Mouse (Mus musculus) activated CD4-positive, CD25-positive, alpha-beta regulatory T cell, adult 4 months (primary cell): ENCODE results near the gene Stxbp6. TPM values are rescaled to one million over a fixed set of nuclear protein-coding genes. Genes with fewer than 3 reads are reported as not detected.
"Not testable (repeated sequence)": the region's sequence is repeated elsewhere in the genome, so short reads cannot be mapped to it uniquely, and the experiment has no call there.

Source experiments
- ATAC-seq: one replicate; pipeline ENCODE4 v1.8.0; 2017
- polyA plus RNA-seq, 2 experiments: library from polyadenylated mRNA; unstranded; fragments of 100-300 nt; shearing (Covaris generic); gene quantifications; one replicate each; pipeline ENCODE4 v1.2.1; 2017

Stxbp6 gene
- not detected for polyA plus RNA-seq

DNA sequence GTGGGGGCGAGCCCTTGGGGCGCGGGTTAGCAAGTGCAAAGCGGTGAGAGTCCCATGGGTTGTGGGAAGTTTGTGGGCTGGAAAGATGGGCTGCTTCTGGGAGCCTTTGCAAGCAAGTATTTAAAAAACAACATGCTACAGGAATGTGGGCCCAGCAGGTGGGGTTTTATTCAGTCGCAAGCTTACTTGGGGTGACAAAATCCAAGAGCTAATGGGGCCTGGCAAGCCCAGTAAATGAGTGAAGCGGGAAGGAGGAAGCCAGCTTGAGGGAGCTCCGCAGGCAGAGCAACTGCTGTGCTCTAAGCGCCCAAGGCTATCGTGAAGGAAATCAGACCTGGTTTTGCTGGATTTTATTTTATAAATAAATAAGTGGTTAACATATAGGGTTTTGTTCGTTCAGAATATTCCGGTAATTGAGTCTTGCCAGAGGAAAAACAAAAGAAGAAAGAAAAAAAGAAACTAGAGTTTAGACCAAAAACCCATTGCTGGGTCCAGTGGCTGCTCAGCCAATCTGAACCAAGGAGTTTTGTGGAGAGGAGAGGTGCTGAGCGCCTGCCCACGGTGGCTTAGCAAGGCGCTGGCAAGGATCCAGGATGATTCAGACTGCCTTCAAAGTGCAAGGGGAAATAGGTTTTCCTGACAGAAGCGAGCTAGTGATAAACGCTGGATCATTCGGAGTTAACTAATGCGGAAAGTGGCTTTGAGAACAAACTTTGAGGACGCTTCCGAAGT is at the start of gene Stxbp6:
Gene Stxbp6, minus strand, starts transcription at position 99 of the 732 bp plus-strand sequence.
- ATAC-seq = no peak

- ATAC-seq = not testable (repeated sequence)
Observed at GRCm38 (mm10) chr12:45102954-45103353, 28.4 kb upstream of the Stxbp6 start.

DNA sequence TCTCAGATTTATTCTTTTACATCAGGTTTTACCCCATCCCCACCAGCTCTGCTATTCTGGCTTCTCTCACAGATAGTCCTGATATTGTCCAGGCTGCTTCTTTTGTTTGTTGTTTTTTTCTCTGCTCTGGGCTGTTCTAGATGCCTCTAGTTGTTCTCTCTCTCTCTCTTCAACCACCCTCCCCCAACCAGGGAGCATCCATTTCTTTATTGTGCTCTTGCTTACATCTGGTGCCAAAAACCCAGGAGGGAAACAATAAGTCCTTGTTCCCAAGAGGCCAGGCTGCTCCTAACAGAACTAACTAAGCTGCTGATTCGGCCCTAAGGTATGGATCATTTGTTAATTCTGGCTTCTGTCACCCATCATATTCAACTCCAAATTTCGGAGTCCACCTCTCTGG is 19.2 kb upstream of the Stxbp6 start:
- no peak for ATAC-seq

- no peak for ATAC-seq
Observed at GRCm38 (mm10) chr12:45092444-45092843, 17.9 kb upstream of the Stxbp6 start.

DNA sequence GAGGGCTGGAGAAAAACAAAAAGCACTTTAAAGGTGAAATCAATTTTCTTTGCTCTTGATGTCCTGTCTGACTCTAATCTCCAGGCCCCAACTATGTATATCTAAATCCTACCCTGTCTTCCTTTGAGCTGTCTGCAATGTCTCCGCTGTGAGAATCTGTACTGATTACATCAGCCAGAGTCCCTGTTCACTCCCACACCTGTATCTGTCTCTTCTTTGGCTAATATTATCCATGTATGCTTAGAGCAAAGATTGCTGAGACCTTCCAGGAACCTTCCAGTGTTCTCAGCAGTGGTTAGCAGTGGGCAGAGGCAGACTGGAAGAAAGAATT is 8.6 kb upstream of the Stxbp6 start:
- ATAC-seq = no peak

DNA sequence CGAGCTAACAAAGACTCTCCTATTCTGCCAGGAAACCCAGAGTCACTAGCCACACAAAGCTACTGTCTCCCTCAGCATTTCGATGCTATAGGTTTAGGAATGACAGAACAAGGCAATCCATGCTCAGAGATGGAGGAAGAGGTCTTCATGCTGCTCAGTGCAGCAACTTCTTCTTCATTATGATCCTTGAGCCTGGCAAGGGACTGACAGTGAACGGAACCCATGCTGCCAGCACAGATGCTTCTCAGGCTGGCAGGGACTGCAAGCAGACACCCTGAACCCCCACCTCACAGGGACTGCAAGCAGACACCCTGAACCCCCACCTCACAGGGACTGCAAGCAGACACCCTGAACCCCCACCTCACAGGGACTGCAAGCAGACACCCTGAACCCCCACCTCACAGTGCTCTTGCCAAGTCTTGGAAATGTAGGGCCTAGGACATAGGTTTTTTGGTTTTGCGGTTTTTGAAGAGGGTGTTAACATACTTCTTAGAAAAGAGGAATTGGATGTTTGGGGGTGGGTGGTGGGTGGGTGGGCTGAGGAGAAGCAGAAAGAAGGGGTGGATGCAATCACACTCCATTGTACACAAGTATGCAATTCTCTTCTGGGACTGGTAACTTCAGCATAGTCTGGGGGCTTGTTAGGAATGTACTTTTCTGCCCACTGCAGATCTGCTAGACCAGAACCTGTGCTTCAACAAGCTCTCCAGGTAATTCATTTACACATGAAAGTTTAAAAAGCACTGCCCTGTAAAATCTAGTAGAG is 8.1 kb upstream of the Stxbp6 start:
- ATAC-seq = no peak

DNA sequence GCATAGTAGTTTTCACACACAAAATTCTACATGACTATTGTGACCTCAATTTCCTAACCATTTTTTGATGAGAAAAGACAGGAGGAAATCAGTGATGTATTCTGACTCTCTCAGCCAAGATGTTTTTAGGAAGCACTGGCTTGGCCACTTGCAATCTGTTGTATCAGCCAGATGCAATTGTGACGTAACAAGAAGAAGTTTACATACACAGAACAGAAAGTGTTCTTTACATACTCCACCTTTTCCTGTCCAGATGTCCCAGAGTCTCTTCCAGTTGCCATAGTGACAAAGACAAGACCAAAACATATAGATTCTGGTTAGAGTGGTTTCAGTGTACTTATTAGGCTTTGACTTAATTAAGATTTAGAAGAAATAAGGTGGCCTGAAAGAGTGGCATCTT is 7.1 kb upstream of the Stxbp6 start:
- no peak for ATAC-seq

GRCm38 (mm10) chr12:45080753-45081122 is 6.2 kb upstream of the Stxbp6 start:
- ATAC-seq = no peak

DNA sequence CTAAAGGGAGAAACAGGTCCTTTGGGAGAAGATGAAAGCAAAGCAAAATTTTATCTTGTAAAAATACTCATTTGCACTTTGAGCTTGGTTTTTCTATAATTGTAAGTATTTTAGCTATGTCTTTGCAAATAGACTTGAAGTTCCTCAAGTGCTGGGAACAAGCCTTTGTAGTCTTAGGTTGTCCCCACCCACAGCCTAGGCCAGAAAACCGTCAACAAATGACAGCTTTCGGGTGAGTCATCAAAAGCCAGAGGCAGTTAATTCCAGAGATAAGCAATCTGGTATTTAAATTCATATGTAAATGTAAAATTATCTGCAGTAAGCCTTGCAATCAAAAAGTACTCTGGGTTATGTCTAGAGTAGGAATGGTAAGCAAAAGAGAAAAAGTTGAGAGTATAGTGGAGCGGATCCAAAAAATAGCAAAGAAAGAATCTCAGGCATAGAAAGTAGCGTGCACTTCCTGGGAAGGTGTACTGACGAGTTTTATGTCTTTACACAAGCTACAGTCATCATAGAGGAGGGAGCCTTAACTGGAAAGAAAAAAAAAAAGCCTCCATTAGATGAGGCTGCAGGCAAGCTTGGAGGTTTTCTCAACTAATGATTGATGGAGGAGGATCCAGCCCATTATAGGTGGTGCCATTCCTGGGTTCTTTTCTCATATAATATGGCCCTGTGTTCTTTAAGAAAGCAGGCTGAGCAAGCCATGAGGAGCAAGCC is 5.7 kb upstream of the Stxbp6 start:
- no peak for ATAC-seq

GRCm38 (mm10) chr12:45075631-45076030 is 1.1 kb upstream of the Stxbp6 start:
- no peak for ATAC-seq

DNA sequence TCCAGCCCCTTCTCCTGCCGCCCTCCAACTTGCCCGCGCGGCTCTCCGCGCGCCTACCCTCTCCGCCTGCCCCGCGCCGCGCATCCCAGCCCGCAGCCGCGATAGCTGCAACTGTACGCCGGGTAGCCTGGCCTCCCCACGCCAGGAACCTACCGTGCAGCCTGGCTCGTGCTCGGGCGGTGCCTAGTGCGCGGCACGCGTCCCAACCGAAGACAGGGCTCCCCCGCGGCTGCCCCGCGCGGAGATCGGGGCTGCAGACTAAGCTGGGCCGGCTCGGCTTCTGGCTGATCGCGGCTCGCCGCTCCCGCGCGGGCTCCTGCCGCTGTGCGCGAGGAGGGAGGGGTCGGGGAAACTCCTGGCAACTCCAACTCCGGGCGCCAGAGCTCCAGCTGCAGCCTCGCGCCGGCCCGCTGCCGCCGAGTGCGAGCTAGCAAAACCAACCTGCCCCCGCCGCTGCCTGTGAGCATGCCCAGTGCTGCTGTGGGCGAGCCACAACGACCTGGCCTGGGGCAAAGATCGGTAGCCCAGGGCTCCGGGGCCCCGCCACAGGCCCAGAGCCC is 387 bp downstream of the Stxbp6 start:
- ATAC-seq = no peak

DNA sequence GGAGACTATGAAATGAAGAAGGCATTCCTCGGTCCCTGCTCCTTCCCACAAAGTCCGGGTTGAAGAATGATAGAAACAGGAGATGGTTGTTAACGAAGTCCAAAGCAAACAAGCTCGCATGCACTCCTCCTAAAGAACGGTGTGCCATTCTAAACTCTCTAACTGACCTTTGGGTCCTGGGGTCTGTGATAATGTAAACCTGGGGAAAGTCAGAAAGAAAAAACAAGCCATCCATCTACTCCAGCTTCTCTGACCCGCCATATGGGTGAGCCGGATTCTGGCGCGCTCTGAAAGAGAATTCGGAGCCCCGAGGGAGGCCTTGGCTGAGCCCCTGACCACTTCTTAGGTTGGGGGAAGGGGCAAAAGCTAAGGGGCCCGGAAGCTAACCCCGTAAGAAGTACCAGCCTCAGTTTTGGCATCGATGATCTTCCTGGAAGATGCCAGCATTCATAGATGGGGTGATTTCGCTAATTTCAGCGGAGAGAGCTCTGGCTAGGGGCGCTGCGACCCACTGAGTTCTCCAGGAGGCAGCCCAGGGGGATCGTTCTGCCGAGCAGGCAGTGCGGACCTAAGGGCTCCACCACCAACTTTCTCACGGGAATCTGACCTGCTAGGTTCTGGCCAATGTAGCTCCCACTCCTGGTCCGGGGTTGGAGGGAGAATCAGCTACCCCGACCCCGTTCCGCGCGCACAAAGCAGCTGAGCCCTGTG is 1.0 kb downstream of the Stxbp6 start:
- ATAC-seq = no peak

GRCm38 (mm10) chr12:45072185-45072584 is 2.3 kb downstream of the Stxbp6 start:
- no peak for ATAC-seq

- ATAC-seq = no peak
Observed at GRCm38 (mm10) chr12:45070186-45070585, 4.3 kb downstream of the Stxbp6 start.

DNA sequence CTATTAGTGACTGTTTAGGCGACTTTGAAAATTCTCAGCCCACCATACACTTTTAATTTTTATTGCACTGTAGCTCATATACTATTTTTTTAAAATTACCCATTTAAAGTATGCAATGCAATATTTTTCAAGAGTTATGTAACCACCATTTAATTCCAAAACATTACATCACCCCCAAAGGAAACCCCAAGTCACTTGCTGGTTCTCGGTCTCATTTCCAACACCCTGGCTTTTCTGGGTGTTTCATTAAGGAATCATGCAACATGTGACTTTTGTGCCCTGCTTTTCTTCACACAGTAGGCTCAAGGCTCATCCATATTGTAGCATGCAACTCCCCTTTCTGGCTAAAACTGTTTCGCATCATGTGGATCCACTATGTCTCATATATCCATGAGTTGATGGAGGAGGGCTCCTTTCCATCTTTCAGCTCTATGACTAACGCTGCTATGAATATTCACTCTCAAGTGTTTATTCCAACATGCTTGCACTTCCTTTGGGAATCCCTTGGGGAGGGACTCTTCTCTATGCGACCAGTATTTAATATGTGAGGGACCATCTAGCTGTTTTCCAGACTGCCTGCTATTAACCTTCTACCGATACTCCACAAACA is 6.3 kb downstream of the Stxbp6 start:
- ATAC-seq = no peak

DNA sequence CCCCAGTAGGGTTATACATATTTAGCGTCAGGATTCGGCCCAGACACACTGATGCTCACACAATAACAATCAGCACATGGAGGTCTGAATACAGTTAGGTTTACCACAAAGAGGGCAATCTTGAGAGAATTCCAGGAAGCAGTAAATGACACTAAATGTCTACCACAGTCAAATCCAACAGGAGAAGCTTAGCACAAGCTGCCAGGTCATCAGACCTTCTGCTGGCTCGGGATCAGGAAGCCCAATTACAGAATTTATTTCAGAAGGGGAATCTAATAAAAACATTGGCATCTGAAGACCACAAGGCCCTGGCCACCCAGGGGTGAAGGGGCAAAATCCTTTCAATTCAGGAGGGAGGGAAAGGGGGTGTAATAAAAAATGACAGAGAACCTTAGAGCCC is 6.8 kb downstream of the Stxbp6 start:
- no peak for ATAC-seq

- no peak for ATAC-seq
Observed at GRCm38 (mm10) chr12:45067047-45067685, 7.3 kb downstream of the Stxbp6 start.

GRCm38 (mm10) chr12:45063606-45064005 is 10.9 kb downstream of the Stxbp6 start:
- ATAC-seq = no peak

GRCm38 (mm10) chr12:45061336-45061735 is 13.2 kb downstream of the Stxbp6 start:
- no peak for ATAC-seq

DNA sequence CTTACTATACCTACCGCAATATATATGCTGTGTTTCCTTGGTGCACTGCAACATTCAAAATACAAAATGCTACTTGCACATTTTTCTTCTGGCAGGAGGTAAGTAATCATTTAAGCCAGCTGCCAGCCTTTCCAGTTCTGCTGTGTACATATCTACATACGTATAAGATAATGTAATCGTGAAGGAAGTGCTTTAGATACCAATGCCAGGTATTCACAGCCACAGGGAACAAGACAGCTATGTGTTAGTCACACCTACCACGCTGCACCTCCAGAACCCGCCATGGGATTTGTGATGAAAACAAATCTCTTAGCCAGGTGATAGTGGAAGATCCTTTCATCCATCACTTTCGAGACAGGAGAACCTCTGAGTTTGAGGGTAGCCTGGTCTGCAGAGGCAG is 13.7 kb downstream of the Stxbp6 start:
- no peak for ATAC-seq

GRCm38 (mm10) chr12:45058007-45058406 is 16.5 kb downstream of the Stxbp6 start:
- ATAC-seq = no peak

GRCm38 (mm10) chr12:45056372-45056771 is 18.1 kb downstream of the Stxbp6 start:
- no peak for ATAC-seq
